Mouse (Mus musculus) intestine, embryonic 15.5 days (tissue): Measurements from ENCODE around the gene Ak2. TPM values are rescaled to one million over a fixed set of nuclear protein-coding genes. Genes with fewer than 3 reads are reported as not detected.

Source experiments
- ATAC-seq: fragments of 200-750 bp; cut with Nextera tagmentation; 2 replicates; pipeline ENCODE4 v1.8.0; 2017; ENCODE audit warnings: moderate TSS enrichment, moderate library complexity
- H3K27ac ChIP-seq: fragments of 300-500 bp; sonication (generic); 2 replicates; pipeline ENCODE4 v1.5.1; 2015; ENCODE audit warnings: mild to moderate bottlenecking, inconsistent platforms
- H3K27me3 ChIP-seq: fragments of 300-500 bp; sonication (generic); replicated peaks from 2 replicates; pipeline ENCODE4 v1.6.1; 2015; ENCODE audit warnings: inconsistent platforms
- H3K36me3 ChIP-seq: fragments of 300-500 bp; sonication (generic); 2 replicates; pipeline ENCODE4 v1.6.1; 2015; ENCODE audit warnings: inconsistent platforms
- H3K4me1 ChIP-seq: fragments of 300-500 bp; sonication (generic); replicated peaks from 2 replicates; pipeline ENCODE4 v1.6.1; 2015; ENCODE audit warnings: inconsistent platforms
- H3K4me2 ChIP-seq: fragments of 300-500 bp; sonication (generic); replicated peaks from 2 replicates; pipeline ENCODE4 v1.6.1; 2015; ENCODE audit warnings: mild to moderate bottlenecking, inconsistent platforms
- H3K4me3 ChIP-seq: fragments of 300-500 bp; sonication (generic); replicated peaks from 2 replicates; pipeline ENCODE4 v1.5.1; 2015; ENCODE audit warnings: inconsistent platforms
- H3K9ac ChIP-seq: fragments of 300-500 bp; sonication (generic); 2 replicates; pipeline ENCODE4 v1.6.1; 2015; ENCODE audit warnings: inconsistent platforms
- H3K9me3 ChIP-seq: fragments of 300-500 bp; sonication (generic); 2 replicates; pipeline ENCODE4 v1.6.1; 2016; ENCODE audit warnings: inconsistent platforms
- WGBS: fragments of 180-500 bp; shearing (Covaris S2); methylation state at CpG from one replicate; pipeline ENCODE4 v1.1.7; 2015; 5-methylcytosine and 5-hydroxymethylcytosine counted together
- polyA plus RNA-seq: library from polyadenylated mRNA; unstranded; fragments of >200 nt; fragmentation: Nextera tagmentation; extraction: Ambion mirVana; gene quantifications from 2 replicates; pipeline ENCODE4 v1.2.1, GENCODE M21; 2015

The Ak2 gene
- polyA plus RNA-seq, 1 experiment from 2014 or later = 297 TPM

DNA sequence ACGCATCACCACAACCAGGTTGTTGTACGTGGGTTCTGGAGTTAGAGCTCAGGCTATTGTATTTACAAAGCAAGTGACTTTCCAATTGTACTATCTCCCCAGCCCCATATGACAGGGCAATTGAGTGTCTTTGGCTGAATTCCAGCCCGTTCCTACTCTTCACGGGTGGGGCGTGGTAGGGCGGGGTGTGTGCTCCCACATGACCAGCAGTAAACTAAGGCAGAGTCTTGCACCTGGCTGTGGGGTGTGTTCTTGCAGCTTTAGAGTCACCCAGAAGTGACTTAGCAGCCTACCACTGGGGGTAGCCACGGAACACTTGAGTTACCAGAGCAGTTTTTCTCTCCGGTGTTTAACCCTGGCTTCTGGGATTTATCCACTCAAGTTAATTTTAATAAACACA is 5.5 kb downstream of the Ak2 start:
- WGBS = 47% methylated on average over 8 of the region's 8 CpGs
- Histone ChIP-seq H3K4me2 (peak overlapping the region; percentile 2; the same call in 1 of the 2 replicates), H3K9me3 (no peaks in the 10 kb centered on the region), H3K27ac (peak overlapping the region; percentile 45), H3K27me3 (no peaks in the 10 kb centered on the region), H3K4me1 (peaks cover 41% of the 10 kb centered on the region), H3K36me3 (peaks cover 9% of the 10 kb centered on the region; the same call in 1 of the 2 replicates), H3K4me3 (no peak overlapping the region), H3K9ac (no peak overlapping the region)
- peak; percentile 69 for ATAC-seq

DNA sequence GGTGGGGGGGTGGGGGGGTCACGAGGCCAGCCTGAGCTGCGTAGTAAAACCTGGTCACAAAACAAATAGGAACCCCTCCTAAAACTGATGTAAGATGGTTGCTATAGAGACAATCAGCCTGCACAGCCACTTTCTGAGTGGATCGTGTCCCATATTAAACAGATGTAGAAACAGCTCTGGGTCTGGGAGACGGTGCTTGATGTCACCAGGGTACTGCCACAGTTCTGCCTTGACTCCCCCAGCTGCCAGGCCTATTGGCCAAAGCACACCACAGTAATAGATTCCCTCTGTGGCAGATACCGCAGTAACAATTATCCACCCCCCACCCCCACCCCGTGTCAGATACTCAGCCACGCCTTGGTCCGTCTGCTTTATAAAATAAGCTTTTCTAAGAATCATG is 6.6 kb downstream of the Ak2 start:
- Histone ChIP-seq H3K9me3 (no peaks in the 10 kb centered on the region), H3K27ac (no peak overlapping the region), H3K4me2 (no peak overlapping the region), H3K9ac (no peak overlapping the region; the same call in 1 of the 2 replicates), H3K4me3 (no peak overlapping the region), H3K27me3 (no peaks in the 10 kb centered on the region), H3K36me3 (peaks cover 18% of the 10 kb centered on the region; the same call in 1 of the 2 replicates), H3K4me1 (peaks cover 41% of the 10 kb centered on the region)
- no peak for ATAC-seq
- 68% methylated on average over 8 of the region's 8 CpGs for WGBS

GRCm38 (mm10) chr4:129000786-129001185 is 9.0 kb downstream of the Ak2 start:
- ATAC-seq = no peak
- Histone ChIP-seq H3K4me3 (no peak overlapping the region), H3K27me3 (no peaks in the 10 kb centered on the region), H3K36me3 (peaks cover 24% of the 10 kb centered on the region; the same call in 1 of the 2 replicates), H3K4me1 (peaks cover 27% of the 10 kb centered on the region), H3K9me3 (no peaks in the 10 kb centered on the region), H3K27ac (no peak overlapping the region), H3K9ac (no peak overlapping the region), H3K4me2 (no peak overlapping the region)
- WGBS = 78% methylated on average over 3 of the region's 3 CpGs

- H3K4me3 ChIP-seq = no peak overlapping the region
- WGBS = 90% methylated on average over 8 of the region's 8 CpGs
- H3K4me1 ChIP-seq = peaks cover 7% of the 10 kb centered on the region
- no peaks in the 10 kb centered on the region for H3K9me3 ChIP-seq
- no peaks in the 10 kb centered on the region for H3K27me3 ChIP-seq
- H3K27ac ChIP-seq = no peak overlapping the region
- H3K4me2 ChIP-seq = no peak overlapping the region
- no peak overlapping the region for H3K9ac ChIP-seq
- no peak for ATAC-seq
- H3K36me3 ChIP-seq = peaks cover 33% of the 10 kb centered on the region; the same call in 1 of the 2 replicates
Observed at GRCm38 (mm10) chr4:129003720-129004119, 12.0 kb downstream of the Ak2 start.

- Histone ChIP-seq H3K9me3 (no peaks in the 10 kb centered on the region), H3K27me3 (no peaks in the 10 kb centered on the region), H3K4me1 (no peaks in the 10 kb centered on the region), H3K36me3 (peaks cover 28% of the 10 kb centered on the region), H3K4me3 (no peak overlapping the region), H3K27ac (no peak overlapping the region), H3K9ac (no peak overlapping the region), H3K4me2 (no peak overlapping the region)
- WGBS = 88% methylated on average over 12 of the region's 12 CpGs
- no peak for ATAC-seq
Observed at GRCm38 (mm10) chr4:129008006-129008519, 16.3 kb downstream of the Ak2 start.

DNA sequence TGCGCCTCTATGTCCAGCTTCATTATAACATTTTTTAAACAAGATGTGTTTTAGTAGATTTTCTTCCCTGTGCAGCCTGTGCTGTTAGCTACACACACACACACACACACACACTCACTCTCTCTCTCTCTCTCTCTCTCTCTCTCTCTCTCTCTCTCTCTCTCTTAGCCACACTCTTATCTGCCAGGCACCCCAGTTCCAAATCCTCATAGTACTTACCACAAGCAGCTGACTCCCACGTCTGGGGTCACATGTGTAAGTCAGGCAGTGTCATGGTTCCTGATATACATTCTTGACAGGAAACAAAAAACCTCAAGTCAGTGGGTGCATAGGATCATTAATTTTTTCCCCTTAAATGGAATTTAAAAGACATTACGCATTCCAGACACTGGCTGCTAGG is 16.9 kb downstream of the Ak2 start:
- Histone ChIP-seq H3K4me2 (no peak overlapping the region), H3K36me3 (peaks cover 22% of the 10 kb centered on the region), H3K4me3 (no peak overlapping the region), H3K27ac (no peak overlapping the region), H3K27me3 (no peaks in the 10 kb centered on the region), H3K4me1 (no peaks in the 10 kb centered on the region), H3K9ac (no peak overlapping the region), H3K9me3 (no peaks in the 10 kb centered on the region)
- no peak for ATAC-seq
- 70% methylated on average over 3 of the region's 3 CpGs for WGBS

DNA sequence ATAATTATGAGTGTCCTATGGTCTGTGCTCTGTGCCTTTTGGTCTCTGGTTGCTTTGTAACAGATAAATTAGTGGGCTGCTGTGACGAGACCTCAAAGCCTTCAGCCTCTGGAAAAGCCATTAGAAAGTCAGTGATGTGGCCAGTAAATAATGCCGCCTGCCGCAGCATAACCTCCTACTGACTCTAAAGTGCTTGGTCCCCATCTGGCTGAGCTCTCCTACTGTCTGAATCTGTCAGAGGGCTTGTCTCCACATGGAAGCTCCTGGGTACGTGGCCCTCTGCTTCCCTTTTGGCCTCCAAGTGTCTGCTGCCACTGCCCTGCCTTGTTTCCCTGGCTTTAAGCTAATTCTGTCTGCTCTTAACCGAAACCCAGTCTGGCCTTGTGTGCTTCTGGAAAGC is 17.8 kb downstream of the Ak2 start:
- Histone ChIP-seq H3K9ac (no peak overlapping the region), H3K4me1 (no peaks in the 10 kb centered on the region), H3K27me3 (no peaks in the 10 kb centered on the region), H3K27ac (no peak overlapping the region), H3K4me2 (no peak overlapping the region), H3K36me3 (peaks cover 21% of the 10 kb centered on the region), H3K4me3 (no peak overlapping the region), H3K9me3 (no peaks in the 10 kb centered on the region)
- WGBS = 71% methylated on average over 5 of the region's 5 CpGs
- ATAC-seq = no peak

GRCm38 (mm10) chr4:129011604-129012121 is 19.9 kb downstream of the Ak2 start:
- H3K4me3 ChIP-seq = no peak overlapping the region
- H3K27ac ChIP-seq = no peak overlapping the region
- H3K36me3 ChIP-seq = peaks cover 16% of the 10 kb centered on the region
- no peak overlapping the region for H3K9ac ChIP-seq
- peaks cover 10% of the 10 kb centered on the region for H3K4me1 ChIP-seq
- no peak for ATAC-seq
- no peak overlapping the region for H3K4me2 ChIP-seq
- no peaks in the 10 kb centered on the region for H3K9me3 ChIP-seq
- H3K27me3 ChIP-seq = no peaks in the 10 kb centered on the region
- WGBS = 59% methylated on average over 15 of the region's 15 CpGs

- H3K9me3 ChIP-seq = no peaks in the 10 kb centered on the region
- no peak overlapping the region for H3K4me3 ChIP-seq
- no peak overlapping the region for H3K4me2 ChIP-seq
- H3K27me3 ChIP-seq = no peaks in the 10 kb centered on the region
- no peak for ATAC-seq
- no peak overlapping the region for H3K9ac ChIP-seq
- 46% methylated on average over 10 of the region's 10 CpGs for WGBS
- H3K27ac ChIP-seq = no peak overlapping the region
- peaks cover 10% of the 10 kb centered on the region for H3K4me1 ChIP-seq
- H3K36me3 ChIP-seq = peaks cover 9% of the 10 kb centered on the region
Observed at GRCm38 (mm10) chr4:129013151-129013864, 21.6 kb downstream of the Ak2 start.

GRCm38 (mm10) chr4:129016329-129016728 is 24.6 kb downstream of the Ak2 start:
- Histone ChIP-seq H3K27me3 (no peaks in the 10 kb centered on the region), H3K4me2 (0 out of 2 replicates have a peak overlapping the region, but pooled peaks have one; percentile 14), H3K27ac (no peak overlapping the region), H3K4me1 (peaks cover 14% of the 10 kb centered on the region), H3K36me3 (no peaks in the 10 kb centered on the region), H3K4me3 (no peak overlapping the region), H3K9me3 (no peaks in the 10 kb centered on the region), H3K9ac (no peak overlapping the region)
- WGBS = 25% methylated on average over 4 of the region's 4 CpGs
- no peak for ATAC-seq

DNA sequence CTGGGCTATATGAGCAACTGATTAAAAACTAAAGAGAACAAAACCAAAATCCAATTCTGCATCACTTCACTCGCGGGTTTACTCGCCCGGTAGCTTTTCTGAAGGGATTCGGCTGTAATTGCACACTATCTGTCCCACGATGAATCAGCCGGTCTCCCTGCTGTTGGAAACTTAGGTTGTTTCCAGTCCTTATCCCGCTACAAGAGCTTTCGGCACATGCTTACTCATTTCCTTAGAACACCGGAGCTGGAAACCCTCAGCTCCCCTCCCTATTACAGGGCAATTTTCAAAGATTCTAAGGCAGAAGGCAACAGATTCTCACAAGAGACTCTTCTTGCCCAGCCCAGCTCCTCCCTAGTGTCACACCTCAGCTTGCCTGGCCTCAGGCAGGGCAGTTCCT is 25.4 kb downstream of the Ak2 start:
- WGBS = 87% methylated on average over 10 of the region's 10 CpGs

GRCm38 (mm10) chr4:129018788-129019435 is 27.2 kb downstream of the Ak2 start:
- H3K4me3 ChIP-seq = no peak overlapping the region
- no peak for ATAC-seq
- H3K4me1 ChIP-seq = peaks cover 14% of the 10 kb centered on the region
- no peaks in the 10 kb centered on the region for H3K27me3 ChIP-seq
- no peaks in the 10 kb centered on the region for H3K9me3 ChIP-seq
- H3K27ac ChIP-seq = no peak overlapping the region
- H3K36me3 ChIP-seq = no peaks in the 10 kb centered on the region
- H3K9ac ChIP-seq = no peak overlapping the region
- WGBS = 86% methylated on average over 9 of the region's 9 CpGs
- H3K4me2 ChIP-seq = no peak overlapping the region

More for the DNA sequence above, 25.4 kb downstream of the Ak2 start:
- no peak overlapping the region for H3K4me3 ChIP-seq
- no peak overlapping the region for H3K27ac ChIP-seq
- no peak overlapping the region for H3K4me2 ChIP-seq
- H3K36me3 ChIP-seq = no peaks in the 10 kb centered on the region
- H3K27me3 ChIP-seq = no peaks in the 10 kb centered on the region
- no peak for ATAC-seq
- H3K9me3 ChIP-seq = no peaks in the 10 kb centered on the region
- H3K9ac ChIP-seq = no peak overlapping the region
- H3K4me1 ChIP-seq = peaks cover 14% of the 10 kb centered on the region
